Mouse (Mus musculus) neural tube, embryonic 12.5 days (tissue): ENCODE measurements at regions not wholly inside any gene's neighbourhood (a gene's known extent, or its start where the extent isn't known, plus 50 kb on each side); places are given as distances from the start of the nearest gene placed in this dataset.

Experiments used
- ATAC-seq: fragments of 200-750 bp; cut with Nextera tagmentation; 2 replicates; pipeline ENCODE4 v1.8.0; 2017; ENCODE audit warnings: low read depth, mild to moderate bottlenecking, moderate TSS enrichment, moderate library complexity; ENCODE audit not compliant: low FRiP score
- H3K27ac ChIP-seq: fragments of 300-500 bp; sonication (generic); 2 replicates; pipeline ENCODE4 v1.5.1; 2016
- H3K27me3 ChIP-seq: fragments of 300-500 bp; sonication (generic); replicated peaks from 2 replicates; pipeline ENCODE4 v1.6.1; 2016; ENCODE audit warnings: mild to moderate bottlenecking
- H3K36me3 ChIP-seq: fragments of 300-500 bp; sonication (generic); 2 replicates; pipeline ENCODE4 v1.6.1; 2016; ENCODE audit warnings: mild to moderate bottlenecking
- H3K4me1 ChIP-seq: fragments of 300-500 bp; sonication (generic); 2 replicates; pipeline ENCODE4 v1.6.1; 2016
- H3K4me2 ChIP-seq: fragments of 300-500 bp; sonication (generic); replicated peaks from 2 replicates; pipeline ENCODE4 v1.6.1; 2016; ENCODE audit warnings: mild to moderate bottlenecking
- H3K4me3 ChIP-seq: fragments of 300-500 bp; sonication (generic); 2 replicates; pipeline ENCODE4 v1.5.1; 2016
- H3K9ac ChIP-seq: fragments of 300-500 bp; sonication (generic); 2 replicates; pipeline ENCODE4 v1.6.1; 2016; ENCODE audit warnings: mild to moderate bottlenecking
- H3K9me3 ChIP-seq: fragments of 300-500 bp; sonication (generic); 2 replicates; pipeline ENCODE4 v1.6.1; 2016; ENCODE audit warnings: mild to moderate bottlenecking
- WGBS: fragments of 180-500 bp; shearing (Covaris S2); methylation state at CpG from one replicate; pipeline ENCODE4 v1.1.7; 2016; 5-methylcytosine and 5-hydroxymethylcytosine counted together

DNA sequence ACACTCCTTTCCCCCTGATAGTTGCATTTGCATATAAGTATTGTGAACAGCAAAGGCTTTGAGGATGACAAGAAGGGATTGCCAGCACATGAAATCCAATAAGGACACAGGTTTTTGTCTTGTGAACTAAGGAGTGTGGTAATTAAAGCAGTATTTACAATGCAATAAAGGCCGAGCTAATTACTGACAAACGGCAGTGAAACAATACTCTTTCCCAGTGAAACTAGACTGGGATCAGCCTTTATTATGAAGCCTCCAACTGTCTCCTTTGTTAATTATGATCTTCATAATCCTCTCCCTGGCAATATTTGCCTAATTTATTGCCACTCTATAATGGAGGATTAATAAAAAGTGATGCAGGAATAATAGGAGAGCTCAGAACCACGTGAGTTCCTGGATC, 704.2 kb upstream of the Api5 start:
- Histone ChIP-seq H3K27me3 (no peaks in the 10 kb centered on the region), H3K4me1 (no peaks in the 10 kb centered on the region), H3K9ac (no peak overlapping the region), H3K36me3 (no peaks in the 10 kb centered on the region), H3K4me3 (no peak overlapping the region), H3K9me3 (no peaks in the 10 kb centered on the region), H3K4me2 (no peak overlapping the region), H3K27ac (no peak overlapping the region)
- peak; percentile 48 for ATAC-seq
- WGBS: 20% methylated on average over 3 of the region's 3 CpGs

DNA sequence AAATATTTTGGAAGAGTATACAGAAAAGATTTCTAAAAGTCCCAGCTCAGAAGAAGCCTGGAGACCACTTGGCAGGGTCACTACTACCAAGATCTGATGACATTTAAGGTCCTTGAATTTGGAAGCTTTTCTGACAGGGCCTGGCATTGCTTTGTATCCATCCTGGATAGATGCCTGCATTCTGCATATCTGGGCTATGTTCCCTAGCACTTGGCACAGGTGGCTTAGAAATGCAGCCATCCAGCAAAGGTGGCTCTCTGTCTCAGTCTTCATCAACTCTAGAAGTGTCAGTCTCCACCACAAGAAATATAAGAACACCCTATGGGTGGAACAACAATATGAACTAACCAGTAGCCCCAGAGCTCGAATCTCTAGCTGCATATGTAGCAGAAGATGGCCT, 702.2 kb upstream of the Api5 start:
- Histone ChIP-seq H3K27ac (no peak overlapping the region), H3K4me1 (no peaks in the 10 kb centered on the region), H3K27me3 (no peaks in the 10 kb centered on the region), H3K4me2 (no peak overlapping the region), H3K9ac (no peak overlapping the region), H3K4me3 (no peak overlapping the region), H3K36me3 (no peaks in the 10 kb centered on the region), H3K9me3 (no peaks in the 10 kb centered on the region)
- 41% methylated on average over 1 of the region's 1 CpGs for WGBS
- ATAC-seq: no peak

DNA sequence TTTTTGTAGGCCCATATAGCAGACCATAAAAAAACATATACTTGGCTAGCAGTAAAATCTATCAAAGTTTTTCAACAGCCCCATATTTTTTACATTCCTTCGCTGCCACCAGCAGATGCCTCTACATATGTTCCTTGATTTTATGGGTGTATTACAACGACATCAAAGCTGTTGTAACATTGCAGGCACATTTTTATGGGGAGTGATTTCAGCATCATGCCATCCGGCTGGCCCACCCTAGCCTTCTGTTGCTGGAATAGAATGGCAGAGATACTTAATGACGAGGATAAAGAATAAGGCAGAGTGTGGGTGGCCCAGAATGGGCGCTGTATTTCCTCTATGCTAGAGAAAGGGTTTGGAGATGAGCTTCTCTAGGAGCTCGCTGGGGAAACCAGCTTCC, 698.7 kb upstream of the Api5 start:
- Histone ChIP-seq H3K4me3 (no peak overlapping the region), H3K4me2 (no peak overlapping the region), H3K4me1 (no peaks in the 10 kb centered on the region), H3K36me3 (no peaks in the 10 kb centered on the region), H3K9ac (no peak overlapping the region), H3K27ac (no peak overlapping the region), H3K27me3 (no peaks in the 10 kb centered on the region), H3K9me3 (no peaks in the 10 kb centered on the region)
- no peak for ATAC-seq
- WGBS: 79% methylated on average over 6 of the region's 6 CpGs

DNA sequence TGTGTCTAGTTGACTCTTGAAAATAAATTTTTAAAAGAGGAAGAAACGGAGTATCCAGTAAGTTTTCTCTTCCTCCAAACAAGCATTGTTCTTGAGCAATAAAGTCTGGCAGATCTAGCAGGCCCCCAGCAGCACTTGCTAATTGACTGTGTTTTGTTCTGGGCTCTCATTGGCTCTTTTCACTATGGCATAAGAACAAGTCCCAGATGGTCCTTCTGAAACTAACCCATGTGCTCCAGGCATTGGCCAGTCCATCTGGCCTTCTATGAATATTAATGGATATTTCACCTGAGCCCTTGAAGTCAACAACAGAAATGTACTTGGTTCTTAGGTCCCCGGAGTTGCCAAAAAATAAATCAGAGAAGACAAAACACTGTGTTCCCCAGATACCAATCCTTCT, 693.2 kb upstream of the Api5 start:
- no peak overlapping the region for H3K9ac ChIP-seq
- no peaks in the 10 kb centered on the region for H3K9me3 ChIP-seq
- no peak overlapping the region for H3K27ac ChIP-seq
- no peaks in the 10 kb centered on the region for H3K4me1 ChIP-seq
- WGBS: 66% methylated on average over 2 of the region's 2 CpGs
- no peaks in the 10 kb centered on the region for H3K36me3 ChIP-seq
- ATAC-seq: no peak
- H3K4me2 ChIP-seq: no peak overlapping the region
- H3K27me3 ChIP-seq: no peaks in the 10 kb centered on the region
- H3K4me3 ChIP-seq: no peak overlapping the region

DNA sequence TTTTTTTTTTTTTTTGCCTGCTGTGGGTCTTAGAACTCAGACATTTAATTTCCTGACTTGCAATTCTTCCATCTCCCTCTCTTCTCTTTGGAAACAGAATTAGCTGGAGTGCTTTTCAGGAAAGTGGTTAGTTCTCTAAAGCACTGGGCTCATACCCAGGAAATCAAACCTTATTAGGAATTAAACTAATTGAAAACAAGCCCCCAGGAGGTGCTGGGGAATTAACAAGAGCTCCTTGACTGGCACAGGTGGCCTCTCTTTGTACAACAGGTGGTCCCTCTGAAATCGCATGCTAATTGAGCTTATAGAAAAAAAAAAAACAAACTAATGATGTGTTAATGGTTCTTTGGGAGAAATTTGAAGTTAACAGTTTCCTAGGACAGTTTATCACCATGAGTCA, 690.8 kb upstream of the Api5 start:
- no peak overlapping the region for H3K4me3 ChIP-seq
- H3K4me1 ChIP-seq: no peaks in the 10 kb centered on the region
- no peaks in the 10 kb centered on the region for H3K36me3 ChIP-seq
- 53% methylated on average over 1 of the region's 1 CpGs for WGBS
- no peak overlapping the region for H3K4me2 ChIP-seq
- H3K27ac ChIP-seq: no peak overlapping the region
- no peaks in the 10 kb centered on the region for H3K27me3 ChIP-seq
- no peaks in the 10 kb centered on the region for H3K9me3 ChIP-seq
- H3K9ac ChIP-seq: no peak overlapping the region
- no peak for ATAC-seq

DNA sequence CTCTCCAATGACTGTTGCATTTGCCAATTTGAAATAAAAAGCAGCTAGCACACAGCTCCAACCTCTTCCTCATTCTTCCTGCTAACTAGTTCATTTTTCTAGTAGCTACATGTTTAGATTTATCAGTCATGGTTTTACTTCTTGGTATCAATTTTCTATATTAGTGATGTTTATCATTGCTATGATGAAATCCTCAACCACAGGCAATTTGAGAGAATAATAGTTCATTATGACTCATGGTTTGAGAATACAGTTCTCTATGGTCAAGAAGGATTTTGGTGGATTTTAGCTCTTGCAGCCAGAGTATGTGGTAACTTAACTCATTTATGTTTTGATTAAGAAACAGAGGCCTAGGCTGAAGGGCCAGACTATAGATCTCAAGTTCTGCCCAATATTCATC, 681.6 kb upstream of the Api5 start:
- Histone ChIP-seq H3K9me3 (no peaks in the 10 kb centered on the region), H3K27ac (no peak overlapping the region), H3K4me3 (no peak overlapping the region), H3K4me1 (no peaks in the 10 kb centered on the region), H3K4me2 (no peak overlapping the region), H3K27me3 (no peaks in the 10 kb centered on the region), H3K9ac (no peak overlapping the region), H3K36me3 (no peaks in the 10 kb centered on the region)
- no peak for ATAC-seq

DNA sequence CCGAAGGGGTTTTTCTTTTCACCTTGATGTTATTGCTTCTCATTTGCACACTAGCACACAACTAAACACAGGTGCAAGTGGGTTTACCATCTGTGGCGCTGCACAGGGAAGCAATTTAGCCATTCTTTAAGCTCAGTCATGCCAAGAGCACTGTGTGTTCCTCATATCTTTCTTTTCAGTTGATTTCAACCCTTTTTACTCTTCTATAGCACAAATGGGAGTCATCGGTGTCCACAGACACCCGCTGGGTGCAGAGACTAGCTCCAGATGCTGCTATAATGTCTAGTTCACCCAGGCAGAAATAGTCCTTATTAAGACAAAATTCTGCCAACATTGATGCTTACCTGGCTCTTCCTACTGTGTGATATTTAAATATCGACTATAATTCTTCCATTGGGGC, 659.1 kb upstream of the Api5 start:
- ATAC-seq: no peak
- WGBS: 86% methylated on average over 5 of the region's 5 CpGs
- H3K27me3 ChIP-seq: no peaks in the 10 kb centered on the region
- H3K36me3 ChIP-seq: no peaks in the 10 kb centered on the region
- H3K4me2 ChIP-seq: no peak overlapping the region
- no peak overlapping the region for H3K9ac ChIP-seq
- no peaks in the 10 kb centered on the region for H3K4me1 ChIP-seq
- no peak overlapping the region for H3K4me3 ChIP-seq
- no peaks in the 10 kb centered on the region for H3K9me3 ChIP-seq
- no peak overlapping the region for H3K27ac ChIP-seq

DNA sequence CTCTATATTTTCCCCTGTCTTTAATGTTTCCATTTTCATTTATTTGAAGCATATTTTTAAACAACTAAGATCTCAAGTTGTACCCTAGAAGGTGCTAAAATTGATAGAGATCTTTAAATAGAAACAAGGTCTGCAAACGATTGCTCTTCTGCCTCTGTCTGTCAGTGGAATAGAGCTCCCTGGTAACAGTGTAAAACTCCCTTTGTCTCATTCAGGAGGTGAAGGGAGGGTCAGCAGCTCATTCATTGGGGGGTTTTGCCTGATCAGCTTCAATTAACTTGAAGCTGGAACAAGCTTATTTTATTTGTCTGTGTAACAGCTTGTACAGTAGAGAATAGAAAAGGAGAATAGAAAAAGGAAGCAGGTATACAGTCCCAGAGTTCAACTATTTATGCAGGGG, 616.7 kb upstream of the Api5 start:
- no peak overlapping the region for H3K27ac ChIP-seq
- no peak for ATAC-seq
- WGBS: 27% methylated on average over 1 of the region's 1 CpGs
- no peaks in the 10 kb centered on the region for H3K9me3 ChIP-seq
- no peaks in the 10 kb centered on the region for H3K27me3 ChIP-seq
- no peaks in the 10 kb centered on the region for H3K36me3 ChIP-seq
- H3K4me3 ChIP-seq: no peak overlapping the region
- no peak overlapping the region for H3K9ac ChIP-seq
- H3K4me1 ChIP-seq: no peaks in the 10 kb centered on the region
- H3K4me2 ChIP-seq: no peak overlapping the region

DNA sequence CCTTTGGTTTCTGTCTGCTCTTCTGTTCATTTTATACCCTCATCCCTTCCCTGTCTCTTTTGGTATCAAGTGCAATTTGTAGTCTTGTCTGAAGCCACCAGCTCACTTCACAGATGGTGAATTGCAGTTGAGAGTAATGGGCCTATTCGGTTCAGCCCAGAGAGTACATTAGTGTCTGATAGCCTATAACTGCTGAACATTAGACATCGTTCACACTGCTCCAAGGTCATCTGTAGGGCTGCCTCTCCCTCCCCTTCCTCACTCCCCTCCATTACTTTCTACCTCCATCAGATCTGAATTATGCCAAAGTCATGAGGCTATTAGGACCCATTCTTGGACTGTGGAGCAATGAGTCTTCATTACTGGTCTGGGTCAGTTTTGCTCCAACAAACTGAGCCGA, 615.9 kb upstream of the Api5 start:
- Histone ChIP-seq H3K4me2 (no peak overlapping the region), H3K27me3 (no peaks in the 10 kb centered on the region), H3K27ac (no peak overlapping the region), H3K9me3 (no peaks in the 10 kb centered on the region), H3K36me3 (no peaks in the 10 kb centered on the region), H3K4me3 (no peak overlapping the region), H3K4me1 (no peaks in the 10 kb centered on the region), H3K9ac (no peak overlapping the region)
- ATAC-seq: peak; percentile 63; the same call in 1 of the 2 replicates
- 66% methylated on average over 3 of the region's 3 CpGs for WGBS
